Mouse (Mus musculus): ENCODE measurements at regions not wholly inside any gene's neighbourhood (a gene's known extent, or its start where the extent isn't known, plus 50 kb on each side); places are given as distances from the start of the nearest gene placed in this dataset.
A peak's percentile ranks its signal among the peaks of the same experiment; 100 is the strongest.

- Histone ChIP-seq H3K4me1 (ENCODE audit: control insufficient read depth, insufficient read depth, low read length) (no peaks in the 10 kb centered on the region), H3K27ac (replicated peaks; ENCODE audit: insufficient read depth, low read depth, low read length) (no peak overlapping the region), H3K4me3 (ENCODE audit: insufficient read depth, low read depth, low read length) (no peak overlapping the region), H3K36me3 (ENCODE audit: control insufficient read depth, insufficient read depth, low read length) (no peaks in the 10 kb centered on the region), H3K9ac (ENCODE audit: low read depth, low read length) (no peak overlapping the region), H3K27me3 (ENCODE audit: control insufficient read depth, insufficient read depth, low read length) (no peaks in the 10 kb centered on the region), H3K79me2 (ENCODE audit: control insufficient read depth, insufficient read depth, low read length) (no peaks in the 10 kb centered on the region)
- DNase-seq (ENCODE audit: extremely low read depth, low read depth, low spot score), result peak; percentile 3
- peak; percentile 27; the same call in 1 of the 2 replicates for TF ChIP-seq CTCF (IDR thresholded peaks at IDR 0.05; ENCODE audit: low read depth, low read length)
- no peak for TF ChIP-seq POLR2A (IDR thresholded peaks at IDR 0.05; ENCODE audit: extremely low read depth, insufficient read depth, low read length)
- 30% methylated on average over 3 of the region's 3 CpGs for WGBS
Measured at GRCm38 (mm10) chr5:85586727-85587126, 478.7 kb downstream of the Cenpc1 start.

GRCm38 (mm10) chr5:85572531-85572930 lies 492.9 kb downstream of the Cenpc1 start:
- H3K9ac ChIP-seq (ENCODE audit: low read depth, low read length), result no peak overlapping the region
- H3K27me3 ChIP-seq (ENCODE audit: control insufficient read depth, insufficient read depth, low read length), result no peaks in the 10 kb centered on the region
- H3K4me1 ChIP-seq (ENCODE audit: control insufficient read depth, insufficient read depth, low read length), result no peaks in the 10 kb centered on the region
- no peak overlapping the region for H3K4me3 ChIP-seq (ENCODE audit: insufficient read depth, low read depth, low read length)
- no peaks in the 10 kb centered on the region for H3K79me2 ChIP-seq (ENCODE audit: control insufficient read depth, insufficient read depth, low read length)
- no peak overlapping the region for H3K27ac ChIP-seq (replicated peaks; ENCODE audit: insufficient read depth, low read depth, low read length)
- no peak for DNase-seq (ENCODE audit: extremely low read depth, low read depth, low spot score)
- no peaks in the 10 kb centered on the region for H3K36me3 ChIP-seq (ENCODE audit: control insufficient read depth, insufficient read depth, low read length)
- TF ChIP-seq POLR2A (IDR thresholded peaks at IDR 0.05; ENCODE audit: extremely low read depth, insufficient read depth, low read length) (no peak), CTCF (IDR thresholded peaks at IDR 0.05; ENCODE audit: low read depth, low read length) (no peak)

- Histone ChIP-seq H3K9ac (ENCODE audit: low read depth, low read length) (no peak overlapping the region), H3K4me3 (ENCODE audit: insufficient read depth, low read depth, low read length) (no peak overlapping the region), H3K27me3 (ENCODE audit: control insufficient read depth, insufficient read depth, low read length) (no peaks in the 10 kb centered on the region), H3K79me2 (ENCODE audit: control insufficient read depth, insufficient read depth, low read length) (no peaks in the 10 kb centered on the region), H3K27ac (replicated peaks; ENCODE audit: insufficient read depth, low read depth, low read length) (no peak overlapping the region), H3K36me3 (ENCODE audit: control insufficient read depth, insufficient read depth, low read length) (no peaks in the 10 kb centered on the region), H3K4me1 (ENCODE audit: control insufficient read depth, insufficient read depth, low read length) (no peaks in the 10 kb centered on the region)
- no peak for DNase-seq (ENCODE audit: extremely low read depth, low read depth, low spot score)
- no peak for TF ChIP-seq POLR2A (IDR thresholded peaks at IDR 0.05; ENCODE audit: extremely low read depth, insufficient read depth, low read length)
- TF ChIP-seq CTCF (IDR thresholded peaks at IDR 0.05; ENCODE audit: low read depth, low read length), result no peak
- 77% methylated on average over 4 of the region's 4 CpGs for WGBS
Measured at GRCm38 (mm10) chr5:85571967-85572366, 493.4 kb downstream of the Cenpc1 start.

GRCm38 (mm10) chr5:85571381-85571780 lies 494.0 kb downstream of the Cenpc1 start:
- 80% methylated on average over 3 of the region's 3 CpGs for WGBS
- no peaks in the 10 kb centered on the region for H3K79me2 ChIP-seq (ENCODE audit: control insufficient read depth, insufficient read depth, low read length)
- no peaks in the 10 kb centered on the region for H3K4me1 ChIP-seq (ENCODE audit: control insufficient read depth, insufficient read depth, low read length)
- H3K9ac ChIP-seq (ENCODE audit: low read depth, low read length), result no peak overlapping the region
- TF ChIP-seq POLR2A (IDR thresholded peaks at IDR 0.05; ENCODE audit: extremely low read depth, insufficient read depth, low read length) (no peak), CTCF (IDR thresholded peaks at IDR 0.05; ENCODE audit: low read depth, low read length) (no peak)
- H3K27me3 ChIP-seq (ENCODE audit: control insufficient read depth, insufficient read depth, low read length), result no peaks in the 10 kb centered on the region
- H3K27ac ChIP-seq (replicated peaks; ENCODE audit: insufficient read depth, low read depth, low read length), result no peak overlapping the region
- no peak overlapping the region for H3K4me3 ChIP-seq (ENCODE audit: insufficient read depth, low read depth, low read length)
- no peaks in the 10 kb centered on the region for H3K36me3 ChIP-seq (ENCODE audit: control insufficient read depth, insufficient read depth, low read length)
- DNase-seq (ENCODE audit: extremely low read depth, low read depth, low spot score), result no peak

- H3K27ac ChIP-seq (replicated peaks; ENCODE audit: insufficient read depth, low read depth, low read length), result no peak overlapping the region
- no peaks in the 10 kb centered on the region for H3K4me1 ChIP-seq (ENCODE audit: control insufficient read depth, insufficient read depth, low read length)
- H3K27me3 ChIP-seq (ENCODE audit: control insufficient read depth, insufficient read depth, low read length), result no peaks in the 10 kb centered on the region
- H3K79me2 ChIP-seq (ENCODE audit: control insufficient read depth, insufficient read depth, low read length), result no peaks in the 10 kb centered on the region
- H3K36me3 ChIP-seq (ENCODE audit: control insufficient read depth, insufficient read depth, low read length), result no peaks in the 10 kb centered on the region
- TF ChIP-seq CTCF (IDR thresholded peaks at IDR 0.05; ENCODE audit: low read depth, low read length) (no peak), POLR2A (IDR thresholded peaks at IDR 0.05; ENCODE audit: extremely low read depth, insufficient read depth, low read length) (no peak)
- no peak overlapping the region for H3K9ac ChIP-seq (ENCODE audit: low read depth, low read length)
- no peak for DNase-seq (ENCODE audit: extremely low read depth, low read depth, low spot score)
- WGBS, result 72% methylated on average over 1 of the region's 1 CpGs
- H3K4me3 ChIP-seq (ENCODE audit: insufficient read depth, low read depth, low read length), result no peak overlapping the region
Measured at GRCm38 (mm10) chr5:85536329-85536728, 529.1 kb downstream of the Cenpc1 start.

- Histone ChIP-seq H3K36me3 (ENCODE audit: control insufficient read depth, insufficient read depth, low read length) (no peaks in the 10 kb centered on the region), H3K4me3 (ENCODE audit: insufficient read depth, low read depth, low read length) (no peak overlapping the region), H3K4me1 (ENCODE audit: control insufficient read depth, insufficient read depth, low read length) (no peaks in the 10 kb centered on the region), H3K79me2 (ENCODE audit: control insufficient read depth, insufficient read depth, low read length) (no peaks in the 10 kb centered on the region), H3K27me3 (ENCODE audit: control insufficient read depth, insufficient read depth, low read length) (no peaks in the 10 kb centered on the region), H3K27ac (replicated peaks; ENCODE audit: insufficient read depth, low read depth, low read length) (no peak overlapping the region), H3K9ac (ENCODE audit: low read depth, low read length) (no peak overlapping the region)
- TF ChIP-seq POLR2A (IDR thresholded peaks at IDR 0.05; ENCODE audit: extremely low read depth, insufficient read depth, low read length) (no peak), CTCF (IDR thresholded peaks at IDR 0.05; ENCODE audit: low read depth, low read length) (no peak)
- WGBS, result 81% methylated on average over 10 of the region's 10 CpGs
- no peak for DNase-seq (ENCODE audit: extremely low read depth, low read depth, low spot score)
Measured at GRCm38 (mm10) chr5:85525385-85526194, 539.8 kb downstream of the Cenpc1 start.

All from liver, adult 2 months (tissue).